Mouse (Mus musculus) midbrain, embryonic 13.5 days (tissue): ENCODE data around the gene Slc11a2. TPM values are rescaled to one million over a fixed set of nuclear protein-coding genes. Genes with fewer than 3 reads are reported as not detected.

Experiments
- ATAC-seq: fragments of 200-750 bp; cut with Nextera tagmentation; 2 replicates; pipeline ENCODE4 v1.8.0; 2017; ENCODE audit warnings: mild to moderate bottlenecking, moderate TSS enrichment, moderate library complexity
- H3K27ac ChIP-seq: fragments of 300-500 bp; sonication (generic); 2 replicates; pipeline ENCODE4 v1.5.1; 2015; ENCODE audit warnings: inconsistent platforms, mild to moderate bottlenecking, moderate library complexity
- H3K27me3 ChIP-seq: fragments of 300-500 bp; sonication (generic); 2 replicates; pipeline ENCODE4 v1.6.1; 2015; ENCODE audit warnings: mild to moderate bottlenecking, inconsistent platforms
- H3K36me3 ChIP-seq: fragments of 300-500 bp; sonication (generic); 2 replicates; pipeline ENCODE4 v1.6.1; 2015; ENCODE audit warnings: mild to moderate bottlenecking, inconsistent platforms
- H3K4me1 ChIP-seq: fragments of 300-500 bp; sonication (generic); replicated peaks from 2 replicates; pipeline ENCODE4 v1.6.1; 2015; ENCODE audit warnings: inconsistent platforms
- H3K4me2 ChIP-seq: fragments of 300-500 bp; sonication (generic); replicated peaks from 2 replicates; pipeline ENCODE4 v1.6.1; 2015; ENCODE audit warnings: moderate library complexity, mild to moderate bottlenecking, inconsistent platforms
- H3K4me3 ChIP-seq: fragments of 300-500 bp; sonication (generic); replicated peaks from 2 replicates; pipeline ENCODE4 v1.5.1; 2015; ENCODE audit warnings: mild to moderate bottlenecking, inconsistent platforms
- H3K9ac ChIP-seq: fragments of 300-500 bp; sonication (generic); replicated peaks from 2 replicates; pipeline ENCODE4 v1.6.1; 2015; ENCODE audit warnings: mild to moderate bottlenecking, inconsistent platforms
- H3K9me3 ChIP-seq: fragments of 300-500 bp; sonication (generic); 2 replicates; pipeline ENCODE4 v1.6.1; 2016; ENCODE audit warnings: mild to moderate bottlenecking, inconsistent platforms
- WGBS: fragments of 180-500 bp; shearing (Covaris S2); methylation state at CpG from one replicate; pipeline ENCODE4 v1.1.7; 2015; 5-methylcytosine and 5-hydroxymethylcytosine counted together
- polyA plus RNA-seq: library from polyadenylated mRNA; unstranded; fragments of >200 nt; fragmentation: Nextera tagmentation; extraction: Ambion mirVana; gene quantifications from 2 replicates; pipeline ENCODE4 v1.2.1, GENCODE M21; 2015

Gene Slc11a2
- polyA plus RNA-seq, 1 experiment from 2014 or later: 21.5 TPM

GRCm38 (mm10) chr15:100458055-100458454, 33.2 kb upstream of the Slc11a2 start:
- no peaks in the 10 kb centered on the region for H3K9me3 ChIP-seq
- no peak overlapping the region for H3K27ac ChIP-seq
- no peak overlapping the region for H3K4me3 ChIP-seq
- WGBS: 42% methylated on average over 10 of the region's 10 CpGs
- H3K9ac ChIP-seq: no peak overlapping the region
- H3K4me1 ChIP-seq: 0 out of 2 replicates have a peak, but pooled peaks cover 5% of the 10 kb centered on the region
- ATAC-seq: no peak
- no peak overlapping the region for H3K4me2 ChIP-seq
- no peaks in the 10 kb centered on the region for H3K36me3 ChIP-seq
- peaks cover 15% of the 10 kb centered on the region; the same call in 1 of the 2 replicates for H3K27me3 ChIP-seq

GRCm38 (mm10) chr15:100457340-100457739, 32.5 kb upstream of the Slc11a2 start:
- no peak overlapping the region for H3K4me2 ChIP-seq
- H3K4me3 ChIP-seq: no peak overlapping the region
- 0 out of 2 replicates have a peak, but pooled peaks cover 5% of the 10 kb centered on the region for H3K4me1 ChIP-seq
- H3K36me3 ChIP-seq: no peaks in the 10 kb centered on the region
- peaks cover 15% of the 10 kb centered on the region; the same call in 1 of the 2 replicates for H3K27me3 ChIP-seq
- H3K27ac ChIP-seq: no peak overlapping the region
- 11% methylated on average over 17 of the region's 17 CpGs for WGBS
- H3K9ac ChIP-seq: no peak overlapping the region
- no peaks in the 10 kb centered on the region for H3K9me3 ChIP-seq
- ATAC-seq: peak; percentile 65; the same call in 1 of the 2 replicates

GRCm38 (mm10) chr15:100456356-100456991, 31.6 kb upstream of the Slc11a2 start:
- Histone ChIP-seq H3K27me3 (peaks cover 15% of the 10 kb centered on the region; the same call in 1 of the 2 replicates), H3K4me2 (no peak overlapping the region), H3K9ac (no peak overlapping the region), H3K36me3 (no peaks in the 10 kb centered on the region), H3K9me3 (no peaks in the 10 kb centered on the region), H3K4me3 (no peak overlapping the region), H3K27ac (no peak overlapping the region), H3K4me1 (0 out of 2 replicates have a peak, but pooled peaks cover 5% of the 10 kb centered on the region)
- ATAC-seq: no peak
- WGBS: 69% methylated on average over 7 of the region's 7 CpGs

GRCm38 (mm10) chr15:100452486-100452885, 27.6 kb upstream of the Slc11a2 start:
- Histone ChIP-seq H3K4me1 (no peaks in the 10 kb centered on the region), H3K4me2 (no peak overlapping the region), H3K36me3 (no peaks in the 10 kb centered on the region), H3K27me3 (no peaks in the 10 kb centered on the region), H3K27ac (no peak overlapping the region), H3K9me3 (no peaks in the 10 kb centered on the region), H3K9ac (no peak overlapping the region), H3K4me3 (no peak overlapping the region)
- no peak for ATAC-seq
- 80% methylated on average over 11 of the region's 11 CpGs for WGBS

- Histone ChIP-seq H3K4me1 (no peaks in the 10 kb centered on the region), H3K4me2 (no peak overlapping the region), H3K36me3 (no peaks in the 10 kb centered on the region), H3K9ac (no peak overlapping the region), H3K9me3 (no peaks in the 10 kb centered on the region), H3K4me3 (no peak overlapping the region), H3K27ac (no peak overlapping the region), H3K27me3 (no peaks in the 10 kb centered on the region)
- no peak for ATAC-seq
- WGBS: 77% methylated on average over 16 of the region's 16 CpGs
Observed at GRCm38 (mm10) chr15:100451245-100451644, 26.4 kb upstream of the Slc11a2 start.

- ATAC-seq: no peak
Observed at GRCm38 (mm10) chr15:100449495-100449894, 24.6 kb upstream of the Slc11a2 start.

GRCm38 (mm10) chr15:100448572-100448971, 23.7 kb upstream of the Slc11a2 start:
- Histone ChIP-seq H3K4me3 (no peak overlapping the region), H3K27me3 (no peaks in the 10 kb centered on the region), H3K4me1 (peaks cover 3% of the 10 kb centered on the region; the same call in 1 of the 2 replicates), H3K9me3 (no peaks in the 10 kb centered on the region), H3K36me3 (no peaks in the 10 kb centered on the region), H3K9ac (no peak overlapping the region), H3K4me2 (no peak overlapping the region), H3K27ac (no peak overlapping the region)
- ATAC-seq: no peak
- 77% methylated on average over 4 of the region's 4 CpGs for WGBS

More at GRCm38 (mm10) chr15:100449495-100449894, 24.6 kb upstream of the Slc11a2 start:
- Histone ChIP-seq H3K27me3 (no peaks in the 10 kb centered on the region), H3K9me3 (no peaks in the 10 kb centered on the region), H3K4me1 (no peaks in the 10 kb centered on the region), H3K9ac (no peak overlapping the region), H3K36me3 (no peaks in the 10 kb centered on the region), H3K27ac (no peak overlapping the region), H3K4me3 (no peak overlapping the region), H3K4me2 (no peak overlapping the region)
- 95% methylated on average over 3 of the region's 3 CpGs for WGBS

GRCm38 (mm10) chr15:100446887-100447286, 22.0 kb upstream of the Slc11a2 start:
- no peaks in the 10 kb centered on the region for H3K36me3 ChIP-seq
- ATAC-seq: no peak
- no peak overlapping the region for H3K4me2 ChIP-seq
- 87% methylated on average over 2 of the region's 2 CpGs for WGBS
- H3K4me3 ChIP-seq: no peak overlapping the region
- H3K4me1 ChIP-seq: peaks cover 6% of the 10 kb centered on the region
- H3K27ac ChIP-seq: no peak overlapping the region
- no peak overlapping the region for H3K9ac ChIP-seq
- no peaks in the 10 kb centered on the region for H3K9me3 ChIP-seq
- H3K27me3 ChIP-seq: no peaks in the 10 kb centered on the region

- peak overlapping the region; percentile 64 for H3K4me2 ChIP-seq
- H3K27ac ChIP-seq: peak overlapping the region; percentile 81
- ATAC-seq: peak; percentile 98
- peak overlapping the region; percentile 69 for H3K9ac ChIP-seq
- no peaks in the 10 kb centered on the region for H3K36me3 ChIP-seq
- peaks cover 6% of the 10 kb centered on the region for H3K4me1 ChIP-seq
- peak overlapping the region; percentile 44 for H3K4me3 ChIP-seq
- no peaks in the 10 kb centered on the region for H3K9me3 ChIP-seq
- H3K27me3 ChIP-seq: no peaks in the 10 kb centered on the region
- 10% methylated on average over 19 of the region's 31 CpGs for WGBS
Observed at GRCm38 (mm10) chr15:100443126-100443922, 18.5 kb upstream of the Slc11a2 start.

GRCm38 (mm10) chr15:100436518-100436917, 11.6 kb upstream of the Slc11a2 start:
- H3K36me3 ChIP-seq: no peaks in the 10 kb centered on the region
- no peaks in the 10 kb centered on the region for H3K9me3 ChIP-seq
- no peak overlapping the region for H3K27ac ChIP-seq
- ATAC-seq: no peak
- H3K4me2 ChIP-seq: no peak overlapping the region
- no peaks in the 10 kb centered on the region for H3K4me1 ChIP-seq
- WGBS: 55% methylated on average over 10 of the region's 10 CpGs
- no peak overlapping the region for H3K4me3 ChIP-seq
- no peaks in the 10 kb centered on the region for H3K27me3 ChIP-seq
- no peak overlapping the region for H3K9ac ChIP-seq

GRCm38 (mm10) chr15:100436112-100436511, 11.2 kb upstream of the Slc11a2 start:
- no peaks in the 10 kb centered on the region for H3K36me3 ChIP-seq

GRCm38 (mm10) chr15:100433234-100433633, 8.4 kb upstream of the Slc11a2 start:
- H3K4me1 ChIP-seq: no peaks in the 10 kb centered on the region

More at GRCm38 (mm10) chr15:100436112-100436511, 11.2 kb upstream of the Slc11a2 start:
- Histone ChIP-seq H3K4me2 (no peak overlapping the region), H3K4me1 (no peaks in the 10 kb centered on the region), H3K27me3 (no peaks in the 10 kb centered on the region), H3K4me3 (no peak overlapping the region), H3K9ac (no peak overlapping the region), H3K27ac (no peak overlapping the region), H3K9me3 (no peaks in the 10 kb centered on the region)
- ATAC-seq: no peak
- WGBS: 94% methylated on average over 4 of the region's 4 CpGs

More at GRCm38 (mm10) chr15:100433234-100433633, 8.4 kb upstream of the Slc11a2 start:
- Histone ChIP-seq H3K9ac (no peak overlapping the region), H3K9me3 (no peaks in the 10 kb centered on the region), H3K36me3 (no peaks in the 10 kb centered on the region), H3K4me2 (no peak overlapping the region), H3K4me3 (no peak overlapping the region), H3K27me3 (no peaks in the 10 kb centered on the region), H3K27ac (no peak overlapping the region)
- no peak for ATAC-seq
- 71% methylated on average over 4 of the region's 4 CpGs for WGBS
